Mouse (Mus musculus) CH12.LX (cell line): ENCODE results near the gene Vsig10l. TPM values are rescaled to one million over a fixed set of nuclear protein-coding genes. Genes with fewer than 3 reads are reported as not detected.

Experiments used
- DNase-seq: peaks from one replicate; pipeline ENCODE4 v3.0.0-alpha.2; 2013; ENCODE audit errors: extremely low read depth
- H3K27ac ChIP-seq: 2 replicates; pipeline ENCODE4 v1.5.1; 2012; ENCODE audit warnings: low read depth, mild to moderate bottlenecking, control low read depth, moderate library complexity; ENCODE audit not compliant: insufficient read depth
- H3K27me3 ChIP-seq: replicated peaks from 2 replicates; pipeline ENCODE3; 2012; ENCODE audit warnings: inconsistent platforms
- H3K36me3 ChIP-seq, 2 experiments: replicated peaks in 1 of 2; 2 replicates each; pipeline versions ENCODE3 to v1.6.1; 2012; ENCODE audit warnings: inconsistent platforms in 1 of 2, low read length in 1 of 2, mild to moderate bottlenecking in 1 of 2, mixed read lengths in 1 of 2, moderate library complexity in 1 of 2; ENCODE audit not compliant: control insufficient read depth in 1 of 2, insufficient read depth in 1 of 2
- H3K4me1 ChIP-seq, 2 experiments: 2 replicates each; pipeline ENCODE4 v1.6.1; 2012; ENCODE audit warnings: inconsistent platforms in 1 of 2, moderate library complexity in 1 of 2; ENCODE audit not compliant: insufficient read depth in 2 of 2, control insufficient read depth in 1 of 2
- H3K4me2 ChIP-seq: 2 replicates; pipeline ENCODE4 v1.6.1; 2012; ENCODE audit warnings: low read depth, mild to moderate bottlenecking, control low read depth; ENCODE audit not compliant: poor library complexity, insufficient read depth, severe bottlenecking
- H3K4me3 ChIP-seq, 3 experiments: fragments of 150-350 bp in 1 of 3; sonication (generic) in 1 of 3; replicated peaks in 1 of 3; 2 replicates each; pipeline versions ENCODE3 to v1.5.1; 2011 to 2012; ENCODE audit warnings: low read depth in 2 of 3, low read length in 2 of 3, mild to moderate bottlenecking in 2 of 3, moderate library complexity in 2 of 3, control low read depth in 1 of 3, improper control_type of control experiment in 1 of 3, inconsistent platforms in 1 of 3, mixed read lengths in 1 of 3; ENCODE audit not compliant: poor library complexity in 1 of 3
- H3K79me2 ChIP-seq: replicated peaks from 2 replicates; pipeline ENCODE4 v1.6.1; 2012; ENCODE audit warnings: mild to moderate bottlenecking, moderate library complexity; ENCODE audit not compliant: control insufficient read depth, poor library complexity, insufficient read depth, severe bottlenecking; ENCODE audit errors: extremely low read depth
- H3K9ac ChIP-seq: 2 replicates; pipeline ENCODE4 v1.6.1; 2012; ENCODE audit warnings: low read depth, mild to moderate bottlenecking, control low read depth, moderate library complexity; ENCODE audit not compliant: insufficient read depth
- H3K9me3 ChIP-seq: replicated peaks from 2 replicates; pipeline ENCODE3; 2012; ENCODE audit warnings: low read length, inconsistent platforms, mixed read lengths
- CHD2 ChIP-seq: IDR thresholded peaks from 2 replicates; pipeline ENCODE4 v1.6.1; 2011; ENCODE audit warnings: low read length, improper control_type of control experiment
- CTCF ChIP-seq, 2 experiments: IDR thresholded peaks in 1 of 2; conservative IDR thresholded peaks in 1 of 2; 2 replicates each; pipeline ENCODE4 v1.5.1; 2011 to 2012; ENCODE audit warnings: low read depth in 2 of 2, low read length in 2 of 2, improper control_type of control experiment in 1 of 2, inconsistent platforms in 1 of 2, mild to moderate bottlenecking in 1 of 2, moderate library complexity in 1 of 2
- E2F4 ChIP-seq: IDR thresholded peaks from 2 replicates; pipeline ENCODE4 v1.6.1; 2011; ENCODE audit warnings: low read depth, low read length, improper control_type of control experiment; ENCODE audit not compliant: insufficient replicate concordance
- ELF1 ChIP-seq: IDR thresholded peaks from 2 replicates; pipeline ENCODE4 v1.6.1; 2014; ENCODE audit warnings: low read depth, mild to moderate bottlenecking, inconsistent platforms, low read length, improper control_type of control experiment
- HCFC1 ChIP-seq: IDR thresholded peaks from 2 replicates; pipeline ENCODE4 v1.6.1; 2012; ENCODE audit warnings: low read depth, mild to moderate bottlenecking, inconsistent platforms, low read length, improper control_type of control experiment
- JUN ChIP-seq: IDR thresholded peaks from 2 replicates; pipeline ENCODE4 v1.6.1; 2011; ENCODE audit warnings: low read depth, mild to moderate bottlenecking, low read length, improper control_type of control experiment, moderate library complexity; ENCODE audit not compliant: insufficient read depth
- MAX ChIP-seq: IDR thresholded peaks from 2 replicates; pipeline ENCODE4 v1.6.1; 2011; ENCODE audit warnings: low read length, improper control_type of control experiment
- MEF2A ChIP-seq: IDR thresholded peaks from 2 replicates; pipeline ENCODE4 v1.6.1; 2014; ENCODE audit warnings: low read depth, mild to moderate bottlenecking, inconsistent platforms, low read length, improper control_type of control experiment, borderline replicate concordance
- MXI1 ChIP-seq: IDR thresholded peaks from 2 replicates; pipeline ENCODE4 v1.6.1; 2011; ENCODE audit warnings: mild to moderate bottlenecking, low read depth, low read length, improper control_type of control experiment
- MYC ChIP-seq: IDR thresholded peaks from 2 replicates; pipeline ENCODE4 v1.6.1; 2011; ENCODE audit warnings: low read depth, mild to moderate bottlenecking, improper control_type of control experiment, low read length
- NELFE ChIP-seq: IDR thresholded peaks from 2 replicates; pipeline ENCODE4 v1.6.1; 2011; ENCODE audit warnings: low read depth, low read length, improper control_type of control experiment
- NRF1 ChIP-seq: IDR thresholded peaks from 2 replicates; pipeline ENCODE4 v1.6.1; 2014; ENCODE audit warnings: low read depth, mild to moderate bottlenecking, inconsistent platforms, low read length, improper control_type of control experiment, moderate library complexity
- POLR2A ChIP-seq: IDR thresholded peaks from 2 replicates; pipeline ENCODE4 v1.6.1; 2011; ENCODE audit warnings: low read depth, mild to moderate bottlenecking, improper control_type of control experiment, low read length
- POLR2AphosphoS2 ChIP-seq: IDR thresholded peaks from 2 replicates; pipeline ENCODE4 v1.6.1; 2011; ENCODE audit warnings: low read depth, low read length, improper control_type of control experiment
- RCOR1 ChIP-seq: conservative IDR thresholded peaks from 2 replicates; pipeline ENCODE4 v1.6.1; 2012; ENCODE audit warnings: low read depth, mild to moderate bottlenecking, inconsistent platforms, low read length, improper control_type of control experiment
- SIN3A ChIP-seq: IDR thresholded peaks from 2 replicates; pipeline ENCODE4 v1.6.1; 2012; ENCODE audit warnings: low read length, improper control_type of control experiment, inconsistent platforms
- TCF12 ChIP-seq: IDR thresholded peaks from 2 replicates; pipeline ENCODE4 v1.6.1; 2014; ENCODE audit warnings: low read depth, mild to moderate bottlenecking, inconsistent platforms, low read length, improper control_type of control experiment
- USF1 ChIP-seq: IDR thresholded peaks from 2 replicates; pipeline ENCODE4 v1.6.1; 2014; ENCODE audit warnings: low read depth, mild to moderate bottlenecking, inconsistent platforms, low read length, improper control_type of control experiment
- USF2 ChIP-seq: conservative IDR thresholded peaks from 2 replicates; pipeline ENCODE4 v1.6.1; 2011; ENCODE audit warnings: low read depth, low read length, improper control_type of control experiment
- ZKSCAN1 ChIP-seq: IDR thresholded peaks from 2 replicates; pipeline ENCODE4 v1.6.1; 2012; ENCODE audit warnings: low read depth, inconsistent platforms, low read length, improper control_type of control experiment, borderline replicate concordance
- ZMIZ1 ChIP-seq: IDR thresholded peaks from 2 replicates; pipeline ENCODE4 v1.6.1; 2012; ENCODE audit warnings: low read depth, mild to moderate bottlenecking, inconsistent platforms, low read length, improper control_type of control experiment
- dilution Hi-C: fragments of 300-500 bp; cut with MboI; formaldehyde crosslinking; loops from 2 replicates; pipeline ENCODE4 v1.14.3; 2020; ENCODE audit warnings: low sequenced_read_pairs; ENCODE audit not compliant: extremely low pct_unique_long_range_greater_than_20kb, extremely low pct_ligation_motif_present
- in situ Hi-C: fragments of 300-500 bp; cut with MboI; formaldehyde crosslinking; loops from 3 replicates; pipeline ENCODE4 v1.14.3; 2019; ENCODE audit warnings: low sequenced_read_pairs, low pct_ligation_motif_present, low pct_unique_long_range_greater_than_20kb, mixed read lengths
- polyA plus RNA-seq: library from polyadenylated mRNA; unstranded; fragments of >175 nt; gene quantifications from 2 replicates; pipeline ENCODE4 v1.2.1, GENCODE M21; 2012; ENCODE audit warnings: low read depth; ENCODE audit not compliant: insufficient read length
- total RNA-seq, 2 experiments: library from RNA; depleted of rRNA; stranded (reverse); fragments of 300-350 nt in 1 of 2; fragments of >200 nt in 1 of 2; gene quantifications; 2 replicates each; pipeline ENCODE4 v1.2.3; 2012 to 2014

Gene Vsig10l
- total and polyA plus RNA-seq, 3 experiments: 0.12 to 0.99 (median 0.17) TPM

DNA sequence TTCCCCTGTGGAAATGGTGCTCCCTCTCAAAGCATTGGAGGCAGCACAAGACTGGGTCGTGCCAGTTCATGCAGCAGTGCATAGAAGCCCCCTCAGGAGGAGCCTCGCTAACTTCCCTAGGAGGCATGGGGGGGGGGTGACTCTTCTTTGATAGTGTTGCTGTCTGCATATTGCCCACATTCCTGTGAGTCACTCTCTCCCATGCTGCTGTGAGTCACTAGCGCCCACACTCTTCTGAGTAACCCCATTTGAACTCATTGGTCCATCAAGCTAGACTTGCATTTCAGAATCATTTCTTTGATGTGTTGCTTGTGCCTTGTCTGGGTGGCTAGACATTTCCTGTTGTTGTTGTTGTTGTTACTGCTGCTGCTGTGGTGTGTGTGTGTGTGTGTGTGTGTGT, 18.2 kb downstream of the Vsig10l start:
- Histone ChIP-seq H3K36me3 (no peaks in the 10 kb centered on the region), H3K27ac (no peak overlapping the region), H3K9me3 (no peaks in the 10 kb centered on the region), H3K79me2 (no peaks in the 10 kb centered on the region), H3K27me3 (peaks cover 46% of the 10 kb centered on the region), H3K4me3 (no peak overlapping the region), H3K4me1 (peaks cover 13 to 14% of the 10 kb centered on the region in 2 experiments), H3K9ac (no peak overlapping the region), H3K4me2 (no peak overlapping the region)
- in situ Hi-C loops (loop anchor here (25.0 kb wide), 1 partner anchor 306 kb away; the partner anchor contains the start of genes Klk10, Klk8 and Klk9), dilution Hi-C loops (no loop called here)
- TF ChIP-seq RCOR1: no peak
- no peak for TF ChIP-seq MAX
- no peak for TF ChIP-seq ELF1
- no peak for TF ChIP-seq USF2
- TF ChIP-seq ZKSCAN1: no peak
- no peak for TF ChIP-seq JUN
- TF ChIP-seq MYC: no peak
- TF ChIP-seq MEF2A: no peak
- TF ChIP-seq USF1: no peak
- TF ChIP-seq HCFC1: no peak
- no peak for TF ChIP-seq CHD2
- no peak for DNase-seq

DNA sequence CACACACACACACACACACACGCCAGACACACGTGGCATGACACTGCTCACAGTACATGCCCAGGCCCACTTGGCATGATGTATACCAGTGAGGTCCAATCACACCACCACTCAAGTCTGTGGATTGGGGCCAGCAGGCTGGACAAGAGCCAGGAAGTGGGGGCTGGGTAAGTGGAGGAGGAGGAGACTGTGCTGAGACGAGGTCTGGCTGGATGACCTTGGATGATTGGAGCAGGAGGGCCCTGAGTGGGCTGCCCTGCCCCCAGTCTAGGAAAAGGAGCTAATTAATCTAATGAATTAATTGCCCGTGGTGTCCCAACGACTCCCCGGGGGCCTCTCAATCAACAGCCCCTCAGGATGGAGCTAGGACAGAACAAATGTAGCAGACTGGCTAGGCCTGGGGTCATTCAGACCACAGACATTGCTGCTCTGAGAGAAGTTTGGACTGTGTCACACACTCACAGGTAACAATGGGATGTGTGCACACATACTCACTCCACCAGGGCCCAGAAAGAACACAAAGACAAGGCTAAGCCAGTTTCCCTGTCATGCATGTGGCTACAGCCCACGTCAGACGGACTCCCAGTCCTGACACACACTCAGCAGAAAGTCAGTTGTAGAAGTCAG, 19.3 kb downstream of the Vsig10l start:
- in situ Hi-C loops (loop anchor here (25.0 kb wide), 1 partner anchor 305 kb away; the partner anchor contains the start of genes Klk10, Klk8 and Klk9), dilution Hi-C loops (no loop called here)
- H3K27ac ChIP-seq: no peak overlapping the region
- H3K79me2 ChIP-seq: no peaks in the 10 kb centered on the region
- H3K9me3 ChIP-seq: no peaks in the 10 kb centered on the region
- H3K36me3 ChIP-seq: no peaks in the 10 kb centered on the region
- no peak overlapping the region for H3K4me2 ChIP-seq
- H3K4me1 ChIP-seq: peaks cover 13 to 22% of the 10 kb centered on the region in 2 experiments
- no peak overlapping the region for H3K9ac ChIP-seq
- TF ChIP-seq SIN3A (no peak), JUN (no peak), ZKSCAN1 (no peak), NRF1 (no peak), ELF1 (no peak), CHD2 (no peak), ZMIZ1 (no peak), CTCF (conservative IDR thresholded peaks at IDR 0.05 in 1 of 2, IDR thresholded peaks at IDR 0.05 in 1 of 2; ENCODE audit: low read depth in 2 of 2, low read length in 2 of 2) (no peak), MAX (no peak), MEF2A (no peak), TCF12 (no peak), POLR2A (no peak), USF1 (no peak), E2F4 (no peak), POLR2AphosphoS2 (no peak), NELFE (no peak), MXI1 (no peak)
- TF ChIP-seq, all 38 proteins: peak for 0
- no peak for DNase-seq
- Histone ChIP-seq H3K4me3 (no peak overlapping the region), H3K27me3 (peaks cover 54% of the 10 kb centered on the region)
